Mouse (Mus musculus) cerebellum, adult 2 months (tissue): ENCODE data around the gene Gjd2. TPM values are rescaled to one million over a fixed set of nuclear protein-coding genes. Genes with fewer than 3 reads are reported as not detected.

Experiments used
- DNase-seq, 2 experiments: peaks; one replicate each; pipeline ENCODE4 v3.0.0; 2021
- H3K27ac ChIP-seq: fragments of 200-500 bp; 2 replicates; pipeline ENCODE4 v1.5.1; 2012; ENCODE audit warnings: low read length, control low read depth, inconsistent platforms; ENCODE audit not compliant: insufficient read depth
- H3K27me3 ChIP-seq: fragments of 200-500 bp; 2 replicates; pipeline ENCODE4 v1.6.1; 2012; ENCODE audit warnings: inconsistent platforms, mild to moderate bottlenecking, low read length, moderate library complexity; ENCODE audit not compliant: control insufficient read depth, insufficient read depth
- H3K4me1 ChIP-seq: fragments of 200-500 bp; 2 replicates; pipeline ENCODE4 v1.6.1; 2011; ENCODE audit warnings: low read length; ENCODE audit not compliant: control insufficient read depth, insufficient read depth
- H3K4me3 ChIP-seq: fragments of 200-500 bp; replicated peaks from 2 replicates; pipeline ENCODE3; 2011; ENCODE audit warnings: mild to moderate bottlenecking, low read depth, low read length, control low read depth; ENCODE audit not compliant: insufficient read depth
- CTCF ChIP-seq: fragments of 200-500 bp; IDR thresholded peaks from 2 replicates; pipeline ENCODE4 v1.5.1; 2011; ENCODE audit warnings: low read depth, mild to moderate bottlenecking, control low read depth, low read length, moderate library complexity, borderline replicate concordance; ENCODE audit not compliant: insufficient read depth
- POLR2A ChIP-seq: fragments of 200-500 bp; IDR thresholded peaks from 2 replicates; pipeline ENCODE4 v1.6.1; 2011; ENCODE audit warnings: low read length, control low read depth, borderline replicate concordance; ENCODE audit not compliant: insufficient read depth
- WGBS: fragments of 180-500 bp; shearing (Covaris S2); methylation state at CpG from one replicate; pipeline ENCODE4 v1.1.7; 2018; 5-methylcytosine and 5-hydroxymethylcytosine counted together
- polyA plus RNA-seq: library from polyadenylated mRNA; depleted of rRNA; stranded (reverse); fragments of >200 nt; gene quantifications from 2 replicates; pipeline ENCODE4 v1.2.3, GENCODE M21; 2012

Gjd2 gene
- polyA plus RNA-seq, 1 experiment = 12.8 TPM

- TF ChIP-seq CTCF (no peak), POLR2A (no peak)
- no peak overlapping the region for H3K4me3 ChIP-seq
- 91% methylated on average over 7 of the region's 7 CpGs for WGBS
- no peaks in the 10 kb centered on the region for H3K4me1 ChIP-seq
- no peak overlapping the region for H3K27ac ChIP-seq
- H3K27me3 ChIP-seq = no peaks in the 10 kb centered on the region
- DNase-seq = no peak
Measured at GRCm38 (mm10) chr2:114051111-114051870, 37.9 kb upstream of the Gjd2 start.

DNA sequence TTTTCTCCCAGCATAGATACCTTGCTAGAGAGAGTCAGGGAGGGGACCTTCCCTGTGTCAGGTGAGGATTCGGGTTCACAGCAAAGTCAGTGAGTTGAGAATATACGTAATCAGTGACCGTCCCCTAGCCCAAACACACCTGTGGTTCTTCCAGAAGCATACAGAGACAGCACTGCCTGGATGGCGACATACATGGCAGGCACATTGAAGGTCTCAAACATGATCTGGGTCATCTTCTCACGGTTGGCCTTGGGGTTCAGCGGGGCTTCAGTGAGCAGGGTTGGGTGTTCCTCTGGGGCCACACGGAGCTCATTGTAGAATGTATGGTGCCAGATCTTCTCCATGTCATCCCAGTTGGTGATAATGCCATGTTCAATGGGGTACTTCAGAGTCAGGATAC, 36.7 kb upstream of the Gjd2 start:
- WGBS = 99% methylated on average over 7 of the region's 7 CpGs

DNA sequence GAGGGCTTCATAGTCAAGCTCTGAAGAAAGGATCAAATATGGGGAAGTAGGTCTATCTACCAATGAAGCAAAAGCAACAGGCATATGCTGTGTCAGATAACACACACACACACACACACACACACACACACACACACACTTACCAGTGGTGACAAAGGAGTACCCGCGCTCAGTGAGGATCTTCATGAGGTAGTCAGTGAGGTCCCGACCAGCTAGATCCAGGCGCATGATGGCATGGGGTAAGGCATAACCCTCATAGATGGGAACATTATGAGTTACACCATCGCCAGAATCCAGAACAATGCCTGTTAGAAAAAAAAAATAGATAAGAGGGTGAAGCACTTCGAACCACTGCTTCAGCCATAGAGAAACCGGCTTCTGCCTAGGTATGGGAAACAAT, 36.0 kb upstream of the Gjd2 start:
- Histone ChIP-seq H3K4me3 (no peak overlapping the region), H3K4me1 (no peaks in the 10 kb centered on the region), H3K27me3 (no peaks in the 10 kb centered on the region), H3K27ac (no peak overlapping the region)
- DNase-seq = no peak
- no peak for TF ChIP-seq POLR2A
- TF ChIP-seq CTCF = no peak
- 93% methylated on average over 7 of the region's 7 CpGs for WGBS

More for the DNA sequence above, 36.7 kb upstream of the Gjd2 start:
- no peaks in the 10 kb centered on the region for H3K4me1 ChIP-seq
- DNase-seq = no peak
- H3K27me3 ChIP-seq = no peaks in the 10 kb centered on the region
- no peak overlapping the region for H3K27ac ChIP-seq
- no peak for TF ChIP-seq CTCF
- TF ChIP-seq POLR2A = no peak
- no peak overlapping the region for H3K4me3 ChIP-seq

- TF ChIP-seq POLR2A (no peak), CTCF (no peak)
- WGBS = 68% methylated on average over 5 of the region's 5 CpGs
- H3K27ac ChIP-seq = no peak overlapping the region
- no peaks in the 10 kb centered on the region for H3K4me1 ChIP-seq
- H3K4me3 ChIP-seq = no peak overlapping the region
- no peak for DNase-seq
- no peaks in the 10 kb centered on the region for H3K27me3 ChIP-seq
Measured at GRCm38 (mm10) chr2:114047960-114048611, 34.7 kb upstream of the Gjd2 start.

DNA sequence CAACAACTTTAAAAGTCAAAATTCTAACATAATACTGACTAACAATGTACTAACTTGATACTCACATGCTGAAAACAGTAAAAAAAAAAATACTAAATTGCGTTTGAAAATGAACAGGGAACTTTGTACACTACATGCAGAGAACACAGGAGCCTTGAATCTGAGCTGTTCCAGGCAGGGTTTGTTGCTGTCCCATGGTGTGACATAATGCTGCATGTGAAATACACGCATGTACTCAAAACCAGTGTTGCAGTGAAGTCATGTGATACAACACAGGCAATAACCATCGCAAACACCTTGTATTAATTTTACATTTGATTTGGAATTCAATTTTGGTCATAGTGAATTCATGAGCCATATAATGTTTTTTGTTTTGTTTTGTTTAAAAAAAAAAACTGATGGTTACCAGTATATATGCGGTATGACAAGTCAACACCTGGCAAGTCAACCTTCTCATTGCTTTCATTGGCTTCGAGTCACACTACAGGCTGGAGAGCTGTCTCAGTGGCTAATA, 32.8 kb upstream of the Gjd2 start:
- no peak for TF ChIP-seq CTCF
- TF ChIP-seq POLR2A = no peak
- Histone ChIP-seq H3K27ac (no peak overlapping the region), H3K4me3 (no peak overlapping the region), H3K27me3 (no peaks in the 10 kb centered on the region), H3K4me1 (no peaks in the 10 kb centered on the region)
- 96% methylated on average over 5 of the region's 5 CpGs for WGBS
- DNase-seq = no peak

GRCm38 (mm10) chr2:114037926-114038325, 24.5 kb upstream of the Gjd2 start:
- DNase-seq = no peak
- H3K27ac ChIP-seq = no peak overlapping the region
- no peak for TF ChIP-seq CTCF
- no peak for TF ChIP-seq POLR2A
- H3K4me3 ChIP-seq = no peak overlapping the region
- no peaks in the 10 kb centered on the region for H3K27me3 ChIP-seq
- WGBS = 63% methylated on average over 2 of the region's 2 CpGs
- no peaks in the 10 kb centered on the region for H3K4me1 ChIP-seq

- Histone ChIP-seq H3K27ac (no peak overlapping the region), H3K4me3 (no peak overlapping the region), H3K27me3 (no peaks in the 10 kb centered on the region; the same call in 1 of the 2 replicates), H3K4me1 (no peaks in the 10 kb centered on the region)
- TF ChIP-seq CTCF = no peak
- TF ChIP-seq POLR2A = no peak
- no peak for DNase-seq
- WGBS = 59% methylated on average over 2 of the region's 2 CpGs
Measured at GRCm38 (mm10) chr2:114032259-114032658, 18.8 kb upstream of the Gjd2 start.

DNA sequence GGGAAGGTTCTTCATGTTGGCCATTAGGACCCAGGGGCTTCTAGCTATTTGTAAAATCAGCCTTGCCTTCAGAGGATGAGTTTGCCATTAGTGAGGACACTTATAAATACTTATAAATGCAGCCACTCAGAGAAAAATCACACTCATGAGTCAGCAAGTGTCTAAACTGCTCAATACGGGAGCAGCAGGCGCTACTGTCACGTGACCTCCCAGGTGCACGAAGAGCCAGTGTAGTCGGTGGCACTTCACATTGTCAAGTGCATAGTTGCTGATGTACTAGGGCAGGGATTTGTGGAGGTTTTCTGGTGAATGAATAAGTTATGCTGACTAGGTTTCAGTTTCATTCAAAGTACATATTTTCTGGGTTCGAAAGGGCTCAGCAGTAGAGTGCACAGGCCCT, 10.0 kb upstream of the Gjd2 start:
- no peak for DNase-seq
- no peak overlapping the region for H3K4me3 ChIP-seq
- H3K27ac ChIP-seq = no peak overlapping the region
- H3K4me1 ChIP-seq = no peaks in the 10 kb centered on the region
- 94% methylated on average over 6 of the region's 6 CpGs for WGBS
- H3K27me3 ChIP-seq = no peaks in the 10 kb centered on the region
- TF ChIP-seq CTCF = no peak
